Mouse (Mus musculus) heart, adult 2 months (tissue): ENCODE results near the gene Ralgps1. TPM values are rescaled to one million over a fixed set of nuclear protein-coding genes. Genes with fewer than 3 reads are reported as not detected.
"Not testable (repeated sequence)": the region's sequence is repeated elsewhere in the genome, so short reads cannot be mapped to it uniquely, and the experiment has no call there.

Experiments
- DNase-seq, 2 experiments: peaks; one replicate each; pipeline ENCODE4 v3.0.0; 2021
- H3K27ac ChIP-seq: fragments of 200-600 bp; 2 replicates; pipeline ENCODE4 v1.8.1; 2022
- H3K27me3 ChIP-seq: fragments of 200-500 bp; 2 replicates; pipeline ENCODE4 v1.6.1; 2012; ENCODE audit warnings: mild to moderate bottlenecking, low read length, inconsistent platforms, mixed read lengths; ENCODE audit not compliant: control insufficient read depth, insufficient read depth
- H3K36me3 ChIP-seq: fragments of 200-500 bp; 2 replicates; pipeline ENCODE4 v1.6.1; 2012; ENCODE audit warnings: low read length, inconsistent platforms; ENCODE audit not compliant: control insufficient read depth, insufficient read depth
- H3K4me1 ChIP-seq: fragments of 200-500 bp; 2 replicates; pipeline ENCODE4 v1.6.1; 2011; ENCODE audit warnings: low read length; ENCODE audit not compliant: control insufficient read depth, insufficient read depth
- H3K4me3 ChIP-seq: fragments of 200-600 bp; 2 replicates; pipeline ENCODE4 v1.8.1; 2022
- H3K79me2 ChIP-seq: fragments of 200-500 bp; replicated peaks from 2 replicates; pipeline ENCODE4 v1.6.1; 2012; ENCODE audit warnings: mild to moderate bottlenecking, inconsistent platforms, low read length, moderate library complexity, mixed read lengths; ENCODE audit not compliant: control insufficient read depth, insufficient read depth
- H3K9ac ChIP-seq: fragments of 200-500 bp; 2 replicates; pipeline ENCODE4 v1.6.1; 2012; ENCODE audit warnings: low read depth, mild to moderate bottlenecking, control low read depth, inconsistent platforms, low read length, mixed read lengths
- CTCF ChIP-seq: fragments of 200-600 bp; IDR thresholded peaks from 2 replicates; pipeline ENCODE4 v1.8.1; 2022; ENCODE audit warnings: antibody characterized with exemption, mild to moderate bottlenecking, moderate library complexity
- EP300 ChIP-seq: fragments of 200-500 bp; IDR thresholded peaks from 2 replicates; pipeline ENCODE4 v1.6.1; 2011; ENCODE audit warnings: low read depth, low read length, control low read depth; ENCODE audit not compliant: insufficient read depth
- POLR2A ChIP-seq: fragments of 200-500 bp; IDR thresholded peaks from 2 replicates; pipeline ENCODE4 v1.6.1; 2011; ENCODE audit warnings: mild to moderate bottlenecking, low read depth, low read length, control low read depth; ENCODE audit not compliant: insufficient read depth
- WGBS: fragments of 180-500 bp; shearing (Covaris S2); methylation state at CpG from one replicate; pipeline ENCODE4 v1.1.7; 2018; 5-methylcytosine and 5-hydroxymethylcytosine counted together
- intact Hi-C: fragments of 180-260 bp; cut with DNase I; formaldehyde crosslinking; loops from one replicate; pipeline ENCODE4 v1.15.1; 2025
- polyA plus RNA-seq: library from polyadenylated mRNA; depleted of rRNA; stranded (reverse); fragments of >200 nt; gene quantifications from 2 replicates; pipeline ENCODE4 v1.2.3, GENCODE M21; 2012
- total RNA-seq, 2 experiments: library from RNA; stranded (reverse); gene quantifications; 2 replicates each; pipeline ENCODE4 v1.2.3; 2021

Ralgps1 gene
- total and polyA plus RNA-seq, 3 experiments, result 3.8 to 5.3 (median 4.9) TPM

- TF ChIP-seq POLR2A (no peak; the same call in 1 of the 2 replicates), CTCF (no peak), EP300 (0 out of 2 replicates have a peak, but pooled peaks have one; percentile 10)
- intact Hi-C loops, result loop anchor here (2.0 kb wide), 2 partner anchors 60 to 100 kb away; no protein-coding TSS in a partner anchor
- peak; percentile 61 to 62 for DNase-seq
- H3K9ac ChIP-seq, result peak overlapping the region; percentile 89
- H3K79me2 ChIP-seq, result no peaks in the 10 kb centered on the region
- no peaks in the 10 kb centered on the region for H3K36me3 ChIP-seq
- WGBS, result 23% methylated on average over 18 of the region's 18 CpGs
- peak overlapping the region; percentile 49 for H3K4me3 ChIP-seq
- no peaks in the 10 kb centered on the region for H3K27me3 ChIP-seq
- peak overlapping the region; percentile 86 for H3K27ac ChIP-seq
- H3K4me1 ChIP-seq, result peaks cover 13% of the 10 kb centered on the region
Measured at GRCm38 (mm10) chr2:33216645-33217424, 154.5 kb downstream of the Ralgps1 start.

DNA sequence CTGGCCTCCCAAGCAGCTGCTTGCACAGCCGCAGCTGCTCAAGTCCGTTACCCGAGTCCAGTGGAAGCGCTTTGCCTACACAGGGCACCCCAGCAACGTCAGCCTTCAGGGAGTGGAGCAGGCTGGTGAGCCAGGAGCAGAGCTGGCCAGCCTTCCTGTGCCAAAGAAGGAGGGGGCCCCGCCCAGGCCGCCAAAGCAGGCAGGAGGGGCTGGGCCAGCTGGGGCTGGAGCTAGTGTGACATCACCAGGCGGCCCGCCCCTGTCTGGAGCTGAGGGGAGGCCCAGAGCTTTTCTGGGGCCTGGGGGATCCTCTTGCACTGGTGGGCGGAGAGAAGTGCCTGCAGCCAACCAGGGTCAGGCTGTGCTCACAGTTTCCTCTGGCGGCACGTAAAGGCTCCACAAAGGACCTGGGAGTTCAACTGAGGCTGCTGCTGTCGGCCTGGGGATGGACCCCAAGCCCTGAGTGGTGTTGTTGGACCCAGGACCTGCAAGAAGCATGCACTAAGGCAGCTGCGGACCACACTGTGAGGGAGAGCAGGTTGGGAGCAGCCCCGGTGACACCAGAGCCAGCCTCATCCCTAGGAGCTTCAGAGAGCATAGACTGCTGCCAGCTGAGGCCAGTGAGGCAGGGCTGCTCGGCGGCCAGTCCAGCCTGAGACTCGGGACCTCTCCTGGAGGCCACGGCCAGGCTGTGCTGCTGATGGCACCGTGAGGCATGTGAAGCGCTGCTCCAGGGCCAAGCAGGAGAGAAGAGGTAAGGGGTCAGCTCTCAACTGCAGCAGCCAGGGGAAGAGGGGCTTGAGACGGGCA lies 155.4 kb downstream of the Ralgps1 start, which contains the start of gene Angptl2:
Gene Angptl2 (plus strand): TSS at position 370 of the 810 bp plus-strand sequence.
- DNase-seq, result peak; percentile 91 to 94
- TF ChIP-seq POLR2A (peak; percentile 84), CTCF (no peak; the same call in 1 of the 2 replicates), EP300 (0 out of 2 replicates have a peak, but pooled peaks have one; percentile 33)
- no peaks in the 10 kb centered on the region for H3K79me2 ChIP-seq
- no peaks in the 10 kb centered on the region for H3K36me3 ChIP-seq
- H3K27ac ChIP-seq, result peak within 1 kb of the TSS; percentile 86
- H3K9ac ChIP-seq, result peak within 1 kb of the TSS; percentile 89
- no peaks in the 10 kb centered on the region for H3K27me3 ChIP-seq
- 6% methylated on average over 22 of the region's 22 CpGs for WGBS
- intact Hi-C loops, result loop anchor here (2.0 kb wide), 2 partner anchors 59 to 101 kb away; no protein-coding TSS in a partner anchor
- H3K4me3 ChIP-seq, result peak within 1 kb of the TSS; percentile 49
- peaks cover 10% of the 10 kb centered on the region for H3K4me1 ChIP-seq

DNA sequence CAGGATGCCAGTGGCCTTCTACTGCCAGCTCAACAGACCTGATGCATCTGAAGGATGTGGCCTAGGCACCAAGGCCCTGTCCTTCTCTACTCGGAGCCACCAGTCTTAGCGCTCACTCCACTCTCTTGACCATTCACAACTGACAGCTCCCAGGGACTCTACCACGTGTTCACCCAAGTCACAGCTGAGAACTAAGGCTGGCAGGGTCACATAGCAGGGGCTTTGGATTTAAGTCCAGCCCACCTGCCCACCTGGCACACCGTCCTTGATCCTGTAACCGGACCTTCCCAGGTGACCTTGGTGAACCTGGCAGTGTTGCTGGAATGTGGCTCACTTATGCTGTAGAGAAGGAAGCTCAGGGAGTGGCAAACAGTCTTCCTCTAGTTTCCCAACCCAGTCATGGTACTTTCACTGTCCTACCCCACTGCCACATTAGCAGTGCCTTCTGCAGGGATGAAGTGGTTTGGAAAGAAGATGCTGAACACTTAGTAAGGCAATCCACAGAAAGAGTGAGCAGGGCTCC lies 156.0 kb downstream of the Ralgps1 start:
- Histone ChIP-seq H3K9ac (peak overlapping the region; percentile 22; the same call in 1 of the 2 replicates), H3K36me3 (no peaks in the 10 kb centered on the region), H3K79me2 (no peaks in the 10 kb centered on the region), H3K27ac (peak overlapping the region; percentile 86), H3K4me1 (peaks cover 10% of the 10 kb centered on the region), H3K27me3 (no peaks in the 10 kb centered on the region), H3K4me3 (peak overlapping the region; percentile 31)
- TF ChIP-seq CTCF (no peak), POLR2A (no peak)
- no peak for DNase-seq
- WGBS, result 67% methylated on average over 5 of the region's 5 CpGs
- intact Hi-C loops, result no loop called here

DNA sequence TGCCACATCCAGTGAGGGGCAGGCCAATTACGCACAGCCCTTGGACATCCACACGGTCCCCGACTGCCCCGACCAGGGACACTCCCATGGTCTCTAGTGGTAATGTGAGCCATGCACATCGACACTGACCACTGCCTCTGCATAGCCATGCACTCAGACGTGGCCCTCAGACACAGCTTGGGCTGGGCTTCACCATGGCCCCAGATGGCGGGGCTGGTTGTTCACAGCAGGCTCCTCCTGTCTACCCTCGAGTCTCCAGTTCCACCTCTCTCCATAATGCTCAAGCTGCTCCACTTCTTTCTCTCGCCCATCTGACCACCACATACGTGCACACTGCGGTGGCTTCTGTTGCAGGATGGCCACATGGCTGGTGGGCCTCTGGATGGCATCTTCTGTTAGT lies 160.0 kb downstream of the Ralgps1 start:
- H3K79me2 ChIP-seq, DNase-seq, H3K4me3 ChIP-seq, H3K4me1 ChIP-seq, H3K27me3 ChIP-seq, intact Hi-C loops, H3K9ac ChIP-seq, H3K27ac ChIP-seq, H3K36me3 ChIP-seq: not testable (repeated sequence)
- 93% methylated on average over 11 of the region's 11 CpGs for WGBS

DNA sequence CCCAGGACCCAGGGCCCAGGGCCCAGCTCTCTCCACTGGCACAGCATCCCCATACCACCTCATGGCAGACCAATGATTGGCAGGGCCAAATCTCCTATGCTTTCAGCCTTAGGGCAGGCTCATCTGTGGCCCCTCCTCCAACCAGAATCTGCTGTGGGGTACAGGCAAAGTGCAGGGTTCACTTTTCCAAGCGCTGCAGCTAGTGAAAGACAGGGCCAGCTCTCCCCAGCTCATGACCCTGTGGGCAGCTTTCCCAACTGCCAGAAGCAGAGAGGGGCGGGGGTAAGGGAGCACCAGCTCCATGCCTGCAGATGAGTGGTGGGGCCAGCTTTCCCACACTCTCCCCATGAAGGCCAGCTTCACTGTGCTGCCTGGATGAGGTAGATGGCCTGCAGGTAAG lies 160.4 kb downstream of the Ralgps1 start:
- H3K36me3 ChIP-seq, result no peaks in the 10 kb centered on the region
- no peak overlapping the region for H3K4me3 ChIP-seq
- TF ChIP-seq EP300 (no peak), POLR2A (no peak), CTCF (no peak)
- H3K79me2 ChIP-seq, result no peaks in the 10 kb centered on the region
- no peak for DNase-seq
- no peaks in the 10 kb centered on the region for H3K27me3 ChIP-seq
- no peak overlapping the region for H3K9ac ChIP-seq
- intact Hi-C loops, result no loop called here
- H3K4me1 ChIP-seq, result peaks cover 7% of the 10 kb centered on the region
- H3K27ac ChIP-seq, result no peak overlapping the region
- WGBS, result 67% methylated on average over 2 of the region's 2 CpGs
